Comparison of ENCODE assay signal across 8 mouse cellular contexts in genomic region chrX:53268856-53269255, GRCm38 (mm10). TPM values are rescaled to one million over a fixed set of nuclear protein-coding genes. Genes with fewer than 3 reads are reported as not detected.
DNase-seq lines count a peak whose midpoint lies in the region; ATAC-seq lines count a peak whose summit lies in the region.

No protein-coding gene starts in this region.

- H3K27me3 ChIP-seq in hindbrain, embryonic 14.5 days (ENCODE audit: control insufficient read depth, insufficient read depth, low read length): no peaks in the 10 kb centered on the region
- H3K27me3 ChIP-seq in megakaryocyte, embryonic 14.5 days (replicated peaks): peaks cover 10% of the 10 kb centered on the region

- 22% methylated on average over 10 of the region's 10 CpGs for WGBS in hindbrain, embryonic 14.5 days

- H3K4me1 ChIP-seq in hindbrain, embryonic 14.5 days (replicated peaks; ENCODE audit: control insufficient read depth, insufficient read depth, low read length): no peaks in the 10 kb centered on the region
- peaks cover 18% of the 10 kb centered on the region for H3K4me1 ChIP-seq in megakaryocyte, embryonic 14.5 days

- intact Hi-C loops in left cerebral cortex, postnatal 10 days (cut with DNase I): no loop called here

- peak overlapping the region; percentile 62 for H3K9ac ChIP-seq in hindbrain, embryonic 14.5 days

- DNase-seq in adrenal gland, adult 18-20 months (ENCODE audit: low spot score in 2 of 2): peak; percentile 52 to 65
- DNase-seq in cerebellum, postnatal 36 days: peak; percentile 21 to 37
- peak; percentile 19 to 30 for DNase-seq in frontal cortex, postnatal 36 days (ENCODE audit: low spot score in 2 of 2)
- DNase-seq in hindbrain, embryonic 14.5 days (ENCODE audit: low spot score): peak; percentile 34
- peak; percentile 21 to 68 for DNase-seq in left cerebral cortex, postnatal 10 days (ENCODE audit: extremely low spot score in 1 of 2, low spot score in 2 of 2)
- DNase-seq in right cerebral cortex, postnatal 14 days: peak; percentile 17

- ATAC-seq in hindbrain, embryonic 14.5 days (ENCODE audit: low FRiP score): peak; percentile 86
- ATAC-seq in activated CD4-positive, CD25-positive, alpha-beta regulatory T cell, adult 4 months: no peak

- H3K4me2 ChIP-seq in hindbrain, embryonic 14.5 days (replicated peaks): peak overlapping the region; percentile 67

- H3K36me3 ChIP-seq in hindbrain, embryonic 14.5 days (replicated peaks; ENCODE audit: control insufficient read depth, insufficient read depth): no peaks in the 10 kb centered on the region
- H3K36me3 ChIP-seq in megakaryocyte, embryonic 14.5 days (replicated peaks; ENCODE audit: low read length): peaks cover 5% of the 10 kb centered on the region

- no peaks in the 10 kb centered on the region for H3K9me3 ChIP-seq in hindbrain, embryonic 14.5 days (ENCODE audit: control insufficient read depth, low read length)
- H3K9me3 ChIP-seq in megakaryocyte, embryonic 14.5 days: no peaks in the 10 kb centered on the region

- H3K4me3 ChIP-seq in hindbrain, embryonic 14.5 days (replicated peaks; ENCODE audit: low read length): peak overlapping the region; percentile 55
- peak overlapping the region; percentile 94 for H3K4me3 ChIP-seq in megakaryocyte, embryonic 14.5 days (replicated peaks)

- no peak overlapping the region; the same call in 1 of the 2 replicates for H3K27ac ChIP-seq in hindbrain, embryonic 14.5 days

RNA-seq across cellular contexts. Expression of gene Fam122b, which starts 0.7 kb away (rescaled TPM):
- total RNA-seq in adrenal gland, adult 18-20 months (2021): 1 to 10 TPM; 5.0 to 7.3 TPM
- polyA plus RNA-seq in hindbrain, embryonic 14.5 days (2014; fragmentation: Nextera tagmentation; extraction: Ambion mirVana): 4.4 and 4.5 TPM in 2 replicates
- 1 to 10 TPM; 3.2 to 3.4 TPM for total RNA-seq in left cerebral cortex, postnatal 10 days (2021)
- polyA plus RNA-seq in megakaryocyte, embryonic 14.5 days (2012; ENCODE audit: insufficient read depth, low replicate concordance): 1.2 TPM in 1 of 2 replicates, not detected in the other
- 1 to 10 TPM; 3.1 to 4.6 TPM for polyA plus RNA-seq in activated CD4-positive, CD25-positive, alpha-beta regulatory T cell, adult 4 months (2017; shearing (Covaris generic))

RNA-seq across cellular contexts. Expression of gene Fam122c, which starts 4.4 kb away (rescaled TPM):
- total RNA-seq in adrenal gland, adult 18-20 months (2021): not detected
- not detected in 2 replicates for polyA plus RNA-seq in hindbrain, embryonic 14.5 days (2014; fragmentation: Nextera tagmentation; extraction: Ambion mirVana)
- not detected for total RNA-seq in left cerebral cortex, postnatal 10 days (2021)
- not detected in 2 replicates for polyA plus RNA-seq in megakaryocyte, embryonic 14.5 days (2012; ENCODE audit: insufficient read depth, low replicate concordance)
- not detected for polyA plus RNA-seq in activated CD4-positive, CD25-positive, alpha-beta regulatory T cell, adult 4 months (2017; shearing (Covaris generic))

RNA-seq across cellular contexts. Expression of gene Plac1, which starts 28.9 kb away (rescaled TPM):
- not detected for total RNA-seq in adrenal gland, adult 18-20 months (2021)
- 0.37 TPM in 1 of 2 replicates, not detected in the other for polyA plus RNA-seq in hindbrain, embryonic 14.5 days (2014; fragmentation: Nextera tagmentation; extraction: Ambion mirVana)
- not detected for total RNA-seq in left cerebral cortex, postnatal 10 days (2021)
- polyA plus RNA-seq in megakaryocyte, embryonic 14.5 days (2012; ENCODE audit: insufficient read depth, low replicate concordance): not detected in 2 replicates
- polyA plus RNA-seq in activated CD4-positive, CD25-positive, alpha-beta regulatory T cell, adult 4 months (2017; shearing (Covaris generic)): not detected
